Mouse (Mus musculus) heart, postnatal 0 days (tissue): ENCODE measurements around the gene Lhfpl2.

Experiments used
- CTCF ChIP-seq: IDR thresholded peaks from 2 replicates; pipeline ENCODE4 v1.5.1; 2016; ENCODE audit warnings: antibody characterized with exemption, control low read depth, low read depth
- EP300 ChIP-seq: IDR thresholded peaks from 2 replicates; pipeline ENCODE4 v1.6.1; 2016; ENCODE audit warnings: antibody characterized with exemption, low read depth

- TF ChIP-seq CTCF (no peak), EP300 (no peak)
Measured at GRCm38 (mm10) chr13:94152836-94153235, 95.2 kb downstream of the Lhfpl2 start.
